8 mouse cellular contexts compared by ENCODE assay signal in the genomic region with DNA sequence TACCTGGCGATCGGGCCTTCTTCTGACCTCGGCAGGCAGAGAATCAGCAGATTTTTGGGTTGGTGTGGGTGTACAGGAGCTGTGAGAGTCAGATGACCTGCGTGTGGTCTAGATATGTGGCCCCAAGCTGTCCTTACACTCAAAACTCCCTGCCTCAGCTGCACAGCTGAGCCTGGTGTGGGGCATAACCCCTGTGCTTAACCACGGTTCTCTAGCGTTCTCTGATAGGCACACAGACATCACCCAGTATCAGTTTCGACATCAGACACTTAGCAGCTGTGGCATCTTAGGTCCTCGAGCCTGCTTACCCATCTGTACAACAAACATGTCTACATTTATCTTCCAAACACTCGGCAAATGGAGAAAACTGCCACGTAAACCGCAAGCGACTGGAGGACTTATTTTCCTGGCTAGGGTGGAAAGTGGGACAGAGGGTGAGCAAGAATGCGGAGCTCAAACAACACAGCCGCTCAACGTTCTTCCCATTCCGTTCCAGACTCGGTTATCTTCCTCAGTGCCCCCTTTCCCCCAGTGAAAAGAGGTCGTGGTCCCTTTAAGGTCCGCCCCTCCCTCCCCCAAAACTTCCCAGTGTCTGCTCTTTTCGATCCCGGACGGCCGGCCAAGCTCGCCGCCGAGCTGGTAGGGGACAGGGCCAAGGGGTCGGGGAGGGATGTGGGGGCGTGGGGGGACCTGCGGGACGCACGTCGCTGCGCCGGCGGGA. TPM values are rescaled to one million over a fixed set of nuclear protein-coding genes. Genes with fewer than 3 reads are reported as not detected.
A peak's percentile ranks its signal among the peaks of the same experiment; 100 is the strongest.
DNase-seq lines count a peak whose midpoint lies in the region; ATAC-seq and TF ChIP-seq lines count a peak whose summit lies in the region.

A gene (plus strand): TSS at position 321 of the 721 bp plus-strand sequence.

- peaks cover 3% of the 10 kb centered on the region for H3K36me3 ChIP-seq in hindbrain, postnatal 0 days (ENCODE audit: insufficient read depth, low read length)
- H3K36me3 ChIP-seq in limb, embryonic 11.5 days (ENCODE audit: control insufficient read depth, insufficient read depth, low read length), result peaks cover 8% of the 10 kb centered on the region
- H3K36me3 ChIP-seq in midbrain, embryonic 12.5 days, result peaks cover 14% of the 10 kb centered on the region

- no peak for TF ChIP-seq CTCF in hindbrain, postnatal 0 days (IDR thresholded peaks at IDR 0.05; ENCODE audit: low read depth)

- DNase-seq in retina, embryonic 14.5 days (ENCODE audit: low spot score), result peak; percentile 70
- no peak for DNase-seq in retina, postnatal 1 day
- DNase-seq in adrenal gland, postnatal 4 days (ENCODE audit: low spot score in 2 of 2), result no peak
- DNase-seq in gastrocnemius, postnatal 10 days, result no peak
- DNase-seq in hindbrain, postnatal 0 days (ENCODE audit: low spot score), result peak; percentile 71
- no peak for DNase-seq in limb, embryonic 11.5 days (ENCODE audit: low spot score)
- DNase-seq in urinary bladder, postnatal 36 days (ENCODE audit: low spot score in 2 of 2), result peak; percentile 63

- ATAC-seq in hindbrain, postnatal 0 days, result peak; percentile 13; the same call in 1 of the 2 replicates
- peak; percentile 4; the same call in 1 of the 2 replicates for ATAC-seq in limb, embryonic 11.5 days (ENCODE audit: insufficient number of reproducible peaks, low FRiP score, low TSS enrichment, low read depth)
- ATAC-seq in midbrain, embryonic 12.5 days (ENCODE audit: low FRiP score, low read depth), result peak; percentile 7

- H3K4me2 ChIP-seq in hindbrain, postnatal 0 days (ENCODE audit: low read depth, low read length), result peak within 1 kb of the TSS; percentile 94
- H3K4me2 ChIP-seq in limb, embryonic 11.5 days (ENCODE audit: low read depth, severe bottlenecking), result peak within 1 kb of the TSS; percentile 97
- H3K4me2 ChIP-seq in midbrain, embryonic 12.5 days (replicated peaks), result peak within 1 kb of the TSS; percentile 83

- no peaks in the 10 kb centered on the region for H3K27me3 ChIP-seq in hindbrain, postnatal 0 days (ENCODE audit: insufficient read depth, low read length)
- H3K27me3 ChIP-seq in limb, embryonic 11.5 days (ENCODE audit: control insufficient read depth, insufficient read depth, low read length), result no peaks in the 10 kb centered on the region
- H3K27me3 ChIP-seq in midbrain, embryonic 12.5 days, result no peaks in the 10 kb centered on the region

- no peaks in the 10 kb centered on the region for H3K9me3 ChIP-seq in hindbrain, postnatal 0 days (ENCODE audit: low read length)
- H3K9me3 ChIP-seq in limb, embryonic 11.5 days (ENCODE audit: control insufficient read depth, low read length), result no peaks in the 10 kb centered on the region
- H3K9me3 ChIP-seq in midbrain, embryonic 12.5 days, result no peaks in the 10 kb centered on the region

- WGBS in hindbrain, postnatal 0 days, result 4% methylated on average over 35 of the region's 35 CpGs
- 4% methylated on average over 35 of the region's 35 CpGs for WGBS in limb, embryonic 11.5 days
- 4% methylated on average over 35 of the region's 35 CpGs for WGBS in midbrain, embryonic 12.5 days

- H3K4me3 ChIP-seq in hindbrain, postnatal 0 days (ENCODE audit: low read length), result peak within 1 kb of the TSS; percentile 84
- peak within 1 kb of the TSS; percentile 76 for H3K4me3 ChIP-seq in limb, embryonic 11.5 days (ENCODE audit: low read depth, low read length)
- peak within 1 kb of the TSS; percentile 94 for H3K4me3 ChIP-seq in midbrain, embryonic 12.5 days

- H3K9ac ChIP-seq in hindbrain, postnatal 0 days (replicated peaks; ENCODE audit: low read length), result peak within 1 kb of the TSS; percentile 73
- peak within 1 kb of the TSS; percentile 92 for H3K9ac ChIP-seq in limb, embryonic 11.5 days (ENCODE audit: low read length)
- peak within 1 kb of the TSS; percentile 91 for H3K9ac ChIP-seq in midbrain, embryonic 12.5 days (replicated peaks)

- H3K4me1 ChIP-seq in hindbrain, postnatal 0 days (ENCODE audit: insufficient read depth, low read length), result peaks cover 16% of the 10 kb centered on the region
- peaks cover 26% of the 10 kb centered on the region for H3K4me1 ChIP-seq in limb, embryonic 11.5 days (ENCODE audit: control insufficient read depth, insufficient read depth, low read length)
- peaks cover 29% of the 10 kb centered on the region for H3K4me1 ChIP-seq in midbrain, embryonic 12.5 days

- peak within 1 kb of the TSS; percentile 100 for H3K27ac ChIP-seq in hindbrain, postnatal 0 days
- H3K27ac ChIP-seq in limb, embryonic 11.5 days (replicated peaks; ENCODE audit: low read depth, low read length), result peak within 1 kb of the TSS; percentile 99
- peak within 1 kb of the TSS; percentile 99 for H3K27ac ChIP-seq in midbrain, embryonic 12.5 days (replicated peaks)

RNA-seq across cellular contexts. Expression of the gene that starts here (rescaled TPM):
- 100 to 1,000 TPM; 722 to 725 TPM for total RNA-seq in adrenal gland, postnatal 4 days (2021)
- 100 to 1,000 TPM; 244 to 291 TPM for total RNA-seq in gastrocnemius, postnatal 10 days (2021)
- 233 and 275 TPM in 2 replicates for total RNA-seq in hindbrain, postnatal 0 days (2014; rRNA removed)
- polyA plus RNA-seq in hindbrain, postnatal 0 days (2015; fragmentation: Nextera tagmentation; extraction: Ambion mirVana), result 179 and 191 TPM in 2 replicates
- 362 and 390 TPM in 2 replicates for polyA plus RNA-seq in limb, embryonic 11.5 days (2014; fragmentation: Nextera tagmentation; extraction: Ambion mirVana)
- polyA plus RNA-seq in midbrain, embryonic 12.5 days (2016; fragmentation: Nextera tagmentation; extraction: Ambion mirVana), result 323 and 357 TPM in 2 replicates

Comparison
In these comparisons a context has a peak if more than half of its experiments do, and no peak if none do; other contexts are left out.
1. DNase-seq: peak in retina, embryonic 14.5 days (single experiment), hindbrain, postnatal 0 days (single experiment) and urinary bladder, postnatal 36 days (2 of 2); none in retina, postnatal 1 day (single experiment), adrenal gland, postnatal 4 days (0 of 2), gastrocnemius, postnatal 10 days (single experiment) and limb, embryonic 11.5 days (single experiment).
2. Peak in every context shown above with its lines, with median percentiles within 50 percentile points of each other: ATAC-seq, H3K27ac ChIP-seq, H3K4me2 ChIP-seq, H3K4me3 ChIP-seq and H3K9ac ChIP-seq.